Mouse (Mus musculus) embryonic fibroblast, embryonic 13.5 days (primary cell): ENCODE results near the gene Pet100.

Experiments used
- CTCF ChIP-seq: IDR thresholded peaks from 2 replicates; pipeline ENCODE4 v1.5.1; 2011; ENCODE audit warnings: mild to moderate bottlenecking, control low read depth, low read length, moderate library complexity, borderline replicate concordance; ENCODE audit not compliant: insufficient read depth
- POLR2A ChIP-seq: IDR thresholded peaks from 2 replicates; pipeline ENCODE4 v1.6.1; 2011; ENCODE audit warnings: low read depth, mild to moderate bottlenecking, control low read depth, low read length, moderate library complexity

DNA sequence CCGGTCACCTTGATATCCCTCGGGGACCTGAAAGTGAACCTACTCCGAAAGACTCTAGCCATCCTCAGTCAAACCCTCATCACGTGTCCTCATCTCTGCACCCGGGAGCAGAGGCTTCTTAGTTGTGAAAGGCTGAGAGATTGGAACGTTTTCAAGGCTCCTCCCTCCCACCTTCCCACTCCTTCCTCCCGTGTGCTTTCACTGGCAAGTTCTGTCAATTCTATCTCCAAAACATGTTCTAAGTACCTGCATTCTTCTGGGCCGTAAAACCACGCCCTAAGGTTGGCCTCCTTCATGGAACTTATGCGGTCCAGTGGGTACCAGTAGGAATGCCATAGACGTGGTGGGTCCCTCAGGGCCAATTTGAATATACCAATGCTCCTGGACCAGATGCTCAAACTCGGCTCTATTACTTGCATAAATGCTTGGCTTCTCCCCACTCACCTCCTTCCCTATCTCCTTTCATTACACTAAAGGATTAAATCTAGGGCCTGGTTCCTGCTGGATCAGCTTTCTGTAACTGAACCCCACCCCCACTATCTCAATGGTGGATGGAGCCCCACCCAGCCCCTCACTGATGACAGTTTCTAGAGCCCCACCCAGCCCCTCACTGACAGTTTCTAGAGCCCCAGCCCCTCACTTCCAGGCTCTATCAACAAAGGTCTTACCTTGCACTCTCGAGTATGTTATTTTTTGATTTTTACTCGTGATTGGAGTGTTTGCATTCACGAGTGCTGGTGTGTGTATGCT is 45.0 kb upstream of the Pet100 start:
- TF ChIP-seq POLR2A (no peak), CTCF (no peak)
